Mouse (Mus musculus): Measurements from ENCODE around the gene Sdhaf2. TPM values are rescaled to one million over a fixed set of nuclear protein-coding genes. Genes with fewer than 3 reads are reported as not detected.
A peak's percentile ranks its signal among the peaks of the same experiment; 100 is the strongest.

The Sdhaf2 gene
- total and polyA plus RNA-seq, 2 experiments from 2014 or later = 51.1 to 59.5 TPM

- Histone ChIP-seq H3K27ac (ENCODE audit: low read depth, low read length) (no peak overlapping the region), H3K4me3 (ENCODE audit: low read depth, low read length) (no peak overlapping the region), H3K4me2 (ENCODE audit: low read depth) (no peak overlapping the region), H3K9ac (no peak overlapping the region), H3K9me3 (ENCODE audit: low read length) (no peaks in the 10 kb centered on the region), H3K27me3 (ENCODE audit: insufficient read depth, low read length) (no peaks in the 10 kb centered on the region), H3K36me3 (ENCODE audit: insufficient read depth) (no peaks in the 10 kb centered on the region), H3K4me1 (ENCODE audit: insufficient read depth) (no peaks in the 10 kb centered on the region)
- 81% methylated on average over 3 of the region's 3 CpGs for WGBS
- TF ChIP-seq CTCF (IDR thresholded peaks at IDR 0.05; ENCODE audit: low read depth) = no peak
- ATAC-seq (no peak), DNase-seq (no peak)
Measured at GRCm38 (mm10) chr19:10472958-10473357, 53.0 kb downstream of the Sdhaf2 start.

DNA sequence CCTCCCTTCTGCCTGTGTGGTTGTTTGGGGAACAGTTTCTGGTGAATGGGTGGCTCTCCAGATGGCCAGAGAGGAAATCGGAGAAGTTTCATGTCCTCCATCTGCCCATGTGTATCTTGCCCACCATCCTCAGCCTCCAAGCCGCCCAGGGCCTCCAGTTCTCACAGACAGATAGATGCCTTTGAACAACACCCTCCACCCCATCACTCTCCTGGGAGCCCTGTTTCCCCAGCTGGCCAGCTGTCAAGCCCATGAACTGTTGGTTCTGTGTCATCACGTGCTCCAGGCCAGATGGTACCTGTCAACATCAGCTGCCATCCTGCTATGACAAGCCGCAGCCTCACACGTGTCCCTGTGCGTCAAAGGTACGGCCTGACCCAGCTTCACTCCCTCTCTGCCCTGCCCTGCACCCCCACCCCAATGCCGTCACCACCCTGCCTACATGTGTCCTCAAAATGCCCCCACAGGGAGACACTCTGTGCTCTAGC lies 56.7 kb downstream of the Sdhaf2 start:
- H3K9me3 ChIP-seq (ENCODE audit: low read length) = no peaks in the 10 kb centered on the region
- no peak overlapping the region for H3K4me2 ChIP-seq (ENCODE audit: low read depth)
- H3K27ac ChIP-seq (ENCODE audit: low read depth, low read length) = no peak overlapping the region
- H3K27me3 ChIP-seq (ENCODE audit: insufficient read depth, low read length) = no peaks in the 10 kb centered on the region
- DNase-seq (no peak), ATAC-seq (0 out of 2 replicates have a peak, but pooled peaks have one; percentile 16)
- no peak overlapping the region for H3K9ac ChIP-seq
- H3K36me3 ChIP-seq (ENCODE audit: insufficient read depth) = no peaks in the 10 kb centered on the region
- WGBS = 60% methylated on average over 8 of the region's 8 CpGs
- TF ChIP-seq CTCF (IDR thresholded peaks at IDR 0.05; ENCODE audit: low read depth) = no peak
- no peaks in the 10 kb centered on the region for H3K4me1 ChIP-seq (ENCODE audit: insufficient read depth)
- H3K4me3 ChIP-seq (ENCODE audit: low read depth, low read length) = no peak overlapping the region

DNA sequence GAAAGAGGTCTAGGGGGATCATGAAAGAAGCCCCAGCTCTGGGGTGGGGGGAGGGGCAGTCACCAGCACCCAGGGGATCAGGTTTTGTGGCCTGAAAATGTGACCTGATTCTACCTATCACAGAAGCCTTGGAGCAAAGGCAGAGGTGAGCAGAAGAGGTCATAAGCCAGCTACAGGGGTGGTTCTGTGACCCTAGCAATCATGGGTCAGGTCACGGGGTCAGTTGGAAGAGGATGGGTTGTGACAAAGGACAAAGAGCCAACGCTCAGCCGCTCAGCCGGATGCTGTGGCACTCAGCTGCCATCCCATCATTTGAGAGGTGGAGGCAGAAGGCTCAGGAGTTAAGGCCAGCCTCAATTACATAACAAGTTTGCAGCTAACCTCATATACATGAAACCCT lies 61.5 kb downstream of the Sdhaf2 start:
- DNase-seq (no peak), ATAC-seq (no peak)
- no peaks in the 10 kb centered on the region for H3K9me3 ChIP-seq (ENCODE audit: low read length)
- no peaks in the 10 kb centered on the region for H3K36me3 ChIP-seq (ENCODE audit: insufficient read depth)
- H3K27me3 ChIP-seq (ENCODE audit: insufficient read depth, low read length) = peaks cover 16% of the 10 kb centered on the region; the same call in 1 of the 2 replicates
- 26% methylated on average over 4 of the region's 4 CpGs for WGBS
- TF ChIP-seq CTCF (IDR thresholded peaks at IDR 0.05; ENCODE audit: low read depth) = no peak
- H3K27ac ChIP-seq (ENCODE audit: low read depth, low read length) = no peak overlapping the region
- no peaks in the 10 kb centered on the region for H3K4me1 ChIP-seq (ENCODE audit: insufficient read depth)
- H3K9ac ChIP-seq = no peak overlapping the region
- H3K4me2 ChIP-seq (ENCODE audit: low read depth) = no peak overlapping the region
- H3K4me3 ChIP-seq (ENCODE audit: low read depth, low read length) = no peak overlapping the region

DNA sequence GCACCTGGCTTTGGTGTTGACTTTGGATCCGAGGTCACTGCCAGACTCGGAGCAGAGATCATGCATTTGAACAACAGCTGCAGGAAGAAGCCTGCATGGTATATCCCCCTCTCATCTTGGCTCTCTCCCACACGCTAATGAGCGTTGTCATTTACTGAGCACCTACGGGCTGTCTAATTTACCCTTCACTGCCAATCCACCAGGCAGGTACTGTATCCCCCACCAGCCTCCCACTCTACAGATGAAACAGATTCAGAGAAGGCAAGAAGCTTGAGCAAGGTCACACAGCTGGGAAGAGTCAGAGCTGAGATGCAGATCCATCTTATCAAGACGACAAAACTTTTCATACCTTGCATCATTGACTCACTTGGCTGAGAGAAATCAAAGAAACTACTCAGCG lies 64.4 kb downstream of the Sdhaf2 start:
- TF ChIP-seq CTCF (IDR thresholded peaks at IDR 0.05; ENCODE audit: low read depth) = no peak
- H3K9me3 ChIP-seq (ENCODE audit: low read length) = no peaks in the 10 kb centered on the region
- H3K36me3 ChIP-seq (ENCODE audit: insufficient read depth) = no peaks in the 10 kb centered on the region
- H3K27me3 ChIP-seq (ENCODE audit: insufficient read depth, low read length) = peaks cover 33% of the 10 kb centered on the region; the same call in 1 of the 2 replicates
- H3K4me3 ChIP-seq (ENCODE audit: low read depth, low read length) = no peak overlapping the region
- H3K9ac ChIP-seq = no peak overlapping the region
- no peaks in the 10 kb centered on the region for H3K4me1 ChIP-seq (ENCODE audit: insufficient read depth)
- ATAC-seq (no peak), DNase-seq (no peak)
- 40% methylated on average over 7 of the region's 7 CpGs for WGBS
- no peak overlapping the region for H3K4me2 ChIP-seq (ENCODE audit: low read depth)
- H3K27ac ChIP-seq (ENCODE audit: low read depth, low read length) = no peak overlapping the region

GRCm38 (mm10) chr19:10459907-10460306 lies 66.0 kb downstream of the Sdhaf2 start:
- ATAC-seq (no peak), DNase-seq (no peak)
- Histone ChIP-seq H3K27me3 (ENCODE audit: insufficient read depth, low read length) (peaks cover 41% of the 10 kb centered on the region), H3K4me2 (ENCODE audit: low read depth) (no peak overlapping the region), H3K27ac (ENCODE audit: low read depth, low read length) (no peak overlapping the region), H3K4me3 (ENCODE audit: low read depth, low read length) (no peak overlapping the region), H3K36me3 (ENCODE audit: insufficient read depth) (no peaks in the 10 kb centered on the region), H3K9ac (no peak overlapping the region), H3K9me3 (ENCODE audit: low read length) (no peaks in the 10 kb centered on the region), H3K4me1 (ENCODE audit: insufficient read depth) (no peaks in the 10 kb centered on the region)
- TF ChIP-seq CTCF (IDR thresholded peaks at IDR 0.05; ENCODE audit: low read depth) = no peak
- 52% methylated on average over 11 of the region's 11 CpGs for WGBS

- H3K27ac ChIP-seq (ENCODE audit: low read depth, low read length) = no peak overlapping the region
- no peaks in the 10 kb centered on the region for H3K36me3 ChIP-seq (ENCODE audit: insufficient read depth)
- 0 out of 2 replicates have a peak overlapping the region, but pooled peaks have one; percentile 10 for H3K9ac ChIP-seq
- H3K4me1 ChIP-seq (ENCODE audit: insufficient read depth) = no peaks in the 10 kb centered on the region
- H3K27me3 ChIP-seq (ENCODE audit: insufficient read depth, low read length) = peaks cover 41% of the 10 kb centered on the region
- WGBS = 12% methylated on average over 8 of the region's 8 CpGs
- DNase-seq = peak; percentile 54
- peak overlapping the region; percentile 51; the same call in 1 of the 2 replicates for H3K4me3 ChIP-seq (ENCODE audit: low read depth, low read length)
- no peak for ATAC-seq
- TF ChIP-seq CTCF (IDR thresholded peaks at IDR 0.05; ENCODE audit: low read depth) = no peak
- H3K9me3 ChIP-seq (ENCODE audit: low read length) = no peaks in the 10 kb centered on the region
- peak overlapping the region; percentile 73 for H3K4me2 ChIP-seq (ENCODE audit: low read depth)
Measured at GRCm38 (mm10) chr19:10458096-10458495, 67.8 kb downstream of the Sdhaf2 start.

DNA sequence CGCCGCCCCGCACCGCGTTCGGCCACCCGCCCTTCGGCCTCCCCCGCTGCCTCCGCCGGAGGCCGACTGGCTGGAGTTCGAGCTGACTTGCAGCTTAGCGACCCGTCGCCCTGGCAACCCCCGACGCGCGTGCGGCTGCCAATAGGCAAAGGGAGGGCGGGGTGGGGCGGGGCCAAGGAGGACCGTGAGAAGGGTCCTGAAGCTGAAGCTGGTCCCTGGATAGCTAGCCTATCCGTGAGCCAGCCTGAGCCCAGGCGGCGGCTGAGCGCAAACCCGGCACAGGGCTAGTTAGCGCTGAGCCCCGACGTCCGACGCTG lies 68.5 kb downstream of the Sdhaf2 start:
- ATAC-seq (peak; percentile 86), DNase-seq (peak; percentile 86)
- Histone ChIP-seq H3K4me2 (ENCODE audit: low read depth) (peak overlapping the region; percentile 73), H3K9me3 (ENCODE audit: low read length) (no peaks in the 10 kb centered on the region), H3K4me3 (ENCODE audit: low read depth, low read length) (peak overlapping the region; percentile 51), H3K27me3 (ENCODE audit: insufficient read depth, low read length) (peaks cover 37% of the 10 kb centered on the region), H3K36me3 (ENCODE audit: insufficient read depth) (no peaks in the 10 kb centered on the region), H3K27ac (ENCODE audit: low read depth, low read length) (peak overlapping the region; percentile 64; the same call in 1 of the 2 replicates), H3K9ac (peak overlapping the region; percentile 57), H3K4me1 (ENCODE audit: insufficient read depth) (no peaks in the 10 kb centered on the region)
- WGBS = under 1% methylated on average over 28 of the region's 34 CpGs
- no peak for TF ChIP-seq CTCF (IDR thresholded peaks at IDR 0.05; ENCODE audit: low read depth)

All from forebrain, postnatal 0 days (tissue).